Mouse (Mus musculus) ES-Bruce4 (cell line): ENCODE measurements around the gene Timm44.

Source experiments
- CTCF ChIP-seq: IDR thresholded peaks from one replicate; pipeline ENCODE4 v1.8.1; 2011; ENCODE audit warnings: low read depth, low read length
- EP300 ChIP-seq: IDR thresholded peaks from 2 replicates; pipeline ENCODE4 v1.6.1; 2011; ENCODE audit warnings: low read depth, low read length; ENCODE audit not compliant: insufficient read depth
- POLR2A ChIP-seq: IDR thresholded peaks from one replicate; pipeline ENCODE4 v1.8.1; 2011; ENCODE audit warnings: low read length; ENCODE audit not compliant: insufficient read depth

DNA sequence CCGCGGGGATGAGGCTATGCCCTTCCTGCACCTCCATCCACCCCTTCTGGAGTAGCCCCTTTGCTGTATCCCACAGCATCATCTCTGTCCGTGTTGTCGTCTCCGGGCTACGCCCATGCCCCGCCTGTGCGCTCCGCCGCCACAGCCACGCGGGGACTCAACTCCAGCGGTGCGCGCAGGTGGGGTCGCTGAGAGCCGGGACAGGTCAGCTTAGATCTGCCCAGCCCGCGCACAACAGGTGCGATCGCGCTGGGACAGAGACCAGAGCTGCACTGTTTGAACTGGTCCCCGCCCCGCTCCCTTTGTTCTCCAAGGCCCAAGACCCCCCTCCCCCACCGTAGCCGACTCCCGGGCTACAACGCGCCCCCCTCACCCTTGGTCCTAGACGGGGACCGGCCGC, 17.0 kb downstream of the Timm44 start:
- no peak for TF ChIP-seq CTCF
- TF ChIP-seq POLR2A: no peak
- no peak for TF ChIP-seq EP300
